Mouse (Mus musculus) mesoderm, embryonic 11.5 days (tissue): ENCODE data around the gene Pigyl.

ENCODE experiments used
- DNase-seq: peaks from one replicate; pipeline ENCODE4 v3.0.0-alpha.2; 2012; ENCODE audit warnings: low read depth, low spot score

Gene Pigyl

GRCm38 (mm10) chr9:22196412-22196811, 39.8 kb downstream of the Pigyl start:
- DNase-seq: no peak
